Mouse (Mus musculus): ENCODE measurements around the gene Hc. TPM values are rescaled to one million over a fixed set of nuclear protein-coding genes. Genes with fewer than 3 reads are reported as not detected.
A peak's percentile ranks its signal among the peaks of the same experiment; 100 is the strongest.

Gene Hc
- total RNA-seq, 1 experiment from 2014 or later = 0.57 TPM

DNA sequence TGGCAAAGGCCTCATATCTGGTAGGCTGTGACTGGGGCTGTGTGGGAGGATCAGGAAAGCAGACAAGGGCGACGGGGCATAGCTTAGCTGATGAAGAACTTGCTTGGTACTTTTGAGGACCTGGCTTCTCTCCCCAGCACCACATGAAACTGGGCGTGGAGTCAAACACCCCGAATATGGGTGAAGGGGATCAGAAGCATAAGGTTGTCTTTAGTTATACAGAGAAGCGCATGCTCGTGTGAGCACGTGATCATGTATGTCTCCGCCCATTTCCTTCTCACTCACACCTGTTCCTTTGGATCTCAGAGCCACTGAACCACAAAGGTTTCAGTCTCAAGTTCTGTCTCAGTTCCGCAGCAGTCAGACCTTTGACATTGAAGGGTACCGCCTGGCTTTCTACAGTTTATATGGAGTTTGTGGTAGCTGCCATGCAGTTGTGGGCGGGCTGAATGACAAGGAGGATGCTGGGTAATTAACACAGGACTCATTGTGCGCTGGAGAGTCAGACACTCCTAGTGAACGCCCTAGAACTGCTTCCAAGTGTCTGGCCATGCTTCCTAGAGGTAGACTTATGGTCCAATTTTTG is 97.8 kb downstream of the Hc start:
- ATAC-seq (replicated peaks; ENCODE audit: insufficient number of reproducible peaks, low FRiP score, low TSS enrichment, poor library complexity, severe bottlenecking) = peak; percentile 51

DNA sequence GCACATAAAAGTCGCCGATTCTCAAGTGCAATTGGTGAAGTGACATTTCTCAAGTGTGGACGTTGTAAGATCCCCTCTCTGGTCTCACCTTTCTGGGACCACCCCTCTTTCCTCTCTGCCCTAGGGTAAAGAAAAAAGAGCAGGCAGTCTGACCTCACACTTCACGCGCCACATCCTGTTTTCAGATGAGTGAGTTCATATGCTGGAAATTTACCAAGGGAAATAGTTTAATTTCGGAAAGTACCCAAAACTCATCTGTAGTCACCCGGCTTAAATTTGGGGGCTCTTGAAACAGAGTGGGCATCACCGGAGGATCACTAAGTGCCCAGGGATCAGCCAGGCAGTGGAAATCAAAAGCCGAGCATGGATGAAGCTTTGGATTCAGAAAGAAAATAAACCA is 98.3 kb downstream of the Hc start:
- ATAC-seq (replicated peaks; ENCODE audit: insufficient number of reproducible peaks, low FRiP score, low TSS enrichment, poor library complexity, severe bottlenecking) = 0 out of 2 replicates have a peak, but pooled peaks have one; percentile 5

DNA sequence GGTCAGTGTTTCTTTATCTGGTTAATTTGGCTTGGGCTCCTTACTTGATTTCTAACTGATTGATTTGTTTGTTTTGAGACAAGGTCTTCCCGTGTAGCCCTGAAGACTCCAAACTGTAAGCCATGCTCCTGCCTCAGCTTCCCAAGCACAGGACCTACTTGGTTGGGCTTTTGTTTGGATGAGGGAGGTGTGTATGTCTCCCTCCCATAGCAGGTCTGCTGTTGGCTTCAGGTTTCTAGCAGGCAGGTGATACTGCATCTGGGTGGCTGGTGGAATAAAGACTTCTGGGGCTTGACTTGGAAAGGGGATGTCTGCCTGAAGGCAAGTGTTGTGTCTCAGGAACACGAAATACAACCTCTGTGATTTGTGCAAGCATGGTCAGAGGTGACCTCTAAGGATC is 99.0 kb downstream of the Hc start:
- no peak for ATAC-seq (replicated peaks; ENCODE audit: insufficient number of reproducible peaks, low FRiP score, low TSS enrichment, poor library complexity, severe bottlenecking)

DNA sequence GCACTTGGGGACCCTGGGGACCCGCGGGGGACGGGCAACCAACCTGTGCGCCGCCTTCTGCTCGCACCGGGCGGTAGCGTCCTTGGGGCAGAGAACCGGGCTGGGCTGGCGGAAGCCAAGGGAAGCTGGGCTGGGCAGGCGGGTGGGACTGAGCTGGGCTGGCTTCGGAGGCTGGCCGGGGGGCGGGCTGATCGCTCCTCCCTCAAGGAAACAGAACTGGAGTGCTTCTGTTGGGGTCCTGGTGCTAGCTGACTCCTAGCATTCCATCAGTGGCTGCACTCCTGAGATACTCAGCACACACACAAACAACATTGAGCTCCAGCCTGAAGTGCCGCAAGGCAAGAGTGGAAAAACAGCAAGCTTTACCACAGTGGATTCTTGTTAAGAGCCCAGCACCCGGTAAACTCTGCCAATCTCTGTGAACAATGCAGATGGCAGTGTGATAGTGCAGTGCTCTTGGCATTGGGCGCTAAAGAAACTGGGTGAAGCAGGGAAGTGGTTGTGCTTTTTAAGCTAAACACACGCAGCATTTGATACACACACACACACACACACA is 99.7 kb downstream of the Hc start, which contains the start of gene Traf1:
Gene Traf1 (minus strand): TSS at position 292 of the 556 bp plus-strand sequence.
- ATAC-seq (replicated peaks; ENCODE audit: insufficient number of reproducible peaks, low FRiP score, low TSS enrichment, poor library complexity, severe bottlenecking) = no peak

DNA sequence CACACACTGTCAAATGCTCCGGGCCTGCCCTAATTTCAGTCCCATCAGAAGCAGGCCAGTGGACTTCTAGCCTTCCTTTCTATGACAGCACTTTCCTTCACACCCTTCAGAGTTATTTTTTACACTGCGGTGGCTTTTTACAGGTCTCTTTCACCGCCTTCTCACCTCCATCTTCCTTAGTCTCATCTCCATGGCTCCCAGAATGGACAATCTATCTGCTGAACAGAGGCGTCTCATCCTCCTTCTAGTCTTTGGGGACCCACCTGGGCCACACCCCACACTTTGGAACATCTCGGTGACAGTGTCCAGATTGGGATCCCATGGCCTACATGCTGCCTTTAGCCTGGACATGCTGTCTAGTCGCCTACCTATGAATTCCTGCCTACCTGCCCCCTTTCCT is 100.3 kb downstream of the Hc start:
- ATAC-seq (replicated peaks; ENCODE audit: insufficient number of reproducible peaks, low FRiP score, low TSS enrichment, poor library complexity, severe bottlenecking) = no peak

DNA sequence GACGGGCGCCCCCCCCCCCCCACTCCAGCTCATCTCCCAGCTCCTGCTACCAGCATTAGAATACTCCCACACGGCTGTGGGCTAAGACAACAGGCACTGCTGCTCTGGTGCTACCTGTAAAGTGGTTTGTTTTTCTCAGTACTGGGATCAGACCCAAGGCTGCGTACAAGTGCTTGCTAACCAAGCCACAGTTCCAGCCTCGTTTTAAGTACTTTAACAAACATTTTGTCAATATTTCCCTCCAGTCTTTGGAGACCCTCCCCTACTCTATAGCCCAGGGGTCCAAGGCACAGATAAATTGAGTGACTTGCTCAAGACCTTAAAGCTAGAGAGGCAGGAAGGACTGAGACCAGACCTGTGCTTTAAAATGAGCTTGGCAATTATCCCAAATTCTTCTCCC is 100.8 kb downstream of the Hc start:
- no peak for ATAC-seq (replicated peaks; ENCODE audit: insufficient number of reproducible peaks, low FRiP score, low TSS enrichment, poor library complexity, severe bottlenecking)

DNA sequence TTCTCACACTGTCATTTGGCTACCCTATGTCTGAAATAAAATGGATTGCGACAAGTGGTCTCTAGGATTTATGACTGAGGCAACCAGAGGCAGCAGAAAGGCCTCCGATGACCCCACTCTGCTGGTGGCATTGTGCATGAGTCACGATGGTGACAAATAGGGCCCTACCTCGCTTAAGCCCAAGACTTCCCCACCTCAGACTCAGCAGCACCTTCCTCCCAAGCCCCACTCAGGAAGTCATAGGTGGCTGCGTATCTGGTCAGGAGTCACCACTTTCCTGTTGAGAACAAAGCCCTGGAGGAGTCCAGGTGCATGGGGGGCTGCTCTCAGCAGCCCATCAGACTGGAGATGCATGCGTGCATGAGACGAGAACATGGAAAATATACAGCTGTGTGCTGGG is 102.7 kb downstream of the Hc start:
- ATAC-seq (replicated peaks; ENCODE audit: insufficient number of reproducible peaks, low FRiP score, low TSS enrichment, poor library complexity, severe bottlenecking) = peak; percentile 22

DNA sequence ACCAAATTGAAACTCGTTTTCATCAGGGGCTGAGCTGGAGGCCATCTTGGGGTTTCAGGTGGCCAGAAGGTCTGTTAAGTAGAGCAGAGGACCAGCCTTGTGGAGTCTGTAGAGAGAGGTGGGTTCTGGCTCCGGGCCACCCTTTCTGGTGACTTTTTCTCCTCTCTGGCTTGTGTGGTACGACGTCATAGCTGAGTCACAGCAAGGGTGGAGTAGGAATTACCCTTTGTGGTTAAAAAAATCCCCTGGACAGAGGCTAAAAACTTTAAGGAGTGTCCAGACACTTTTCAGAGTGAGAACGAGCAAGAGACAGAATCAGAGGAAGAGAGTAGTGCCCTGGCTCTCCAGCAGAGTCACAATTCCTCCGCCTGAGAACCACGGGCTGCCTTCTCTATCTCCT is 103.2 kb downstream of the Hc start:
- ATAC-seq (replicated peaks; ENCODE audit: insufficient number of reproducible peaks, low FRiP score, low TSS enrichment, poor library complexity, severe bottlenecking) = peak; percentile 63

DNA sequence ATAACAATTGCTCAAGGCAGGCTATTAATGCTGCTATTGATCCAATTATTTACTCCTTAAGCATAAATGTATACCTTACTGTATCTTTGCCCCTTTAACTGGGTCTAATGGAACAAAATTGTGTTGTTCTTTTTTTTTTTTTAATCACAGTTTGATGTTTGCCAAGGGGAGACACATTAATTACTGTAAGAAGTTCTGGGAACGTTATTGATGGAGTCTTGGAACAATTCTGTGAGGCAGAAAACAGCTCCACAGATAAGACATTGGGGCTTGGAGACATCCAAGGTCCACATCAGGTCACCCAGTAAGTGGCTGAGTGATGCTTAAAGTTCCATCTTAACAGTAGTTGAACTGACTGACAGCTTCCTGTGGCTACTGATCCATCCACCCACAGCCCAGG is 103.8 kb downstream of the Hc start:
- no peak for ATAC-seq (replicated peaks; ENCODE audit: insufficient number of reproducible peaks, low FRiP score, low TSS enrichment, poor library complexity, severe bottlenecking)

DNA sequence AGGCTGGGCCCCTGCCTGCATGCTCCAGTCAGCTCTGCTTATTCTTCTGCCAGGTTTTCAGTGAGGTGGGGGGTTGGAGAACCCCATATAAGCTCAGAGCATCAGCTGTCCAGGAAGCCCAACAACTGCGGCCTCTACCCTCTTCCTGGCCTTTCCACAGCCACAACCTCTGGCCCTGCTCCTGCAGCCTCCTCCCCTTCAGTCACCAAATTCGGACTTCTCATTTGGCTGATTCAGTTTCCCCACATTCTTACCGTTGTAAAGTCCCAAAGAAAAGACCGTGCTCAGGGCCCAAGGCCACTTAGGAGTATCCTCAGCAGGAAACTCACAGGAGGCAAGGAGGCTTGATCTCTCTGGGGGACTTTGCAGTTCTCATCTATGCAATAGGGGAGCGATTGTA is 104.3 kb downstream of the Hc start:
- no peak for ATAC-seq (replicated peaks; ENCODE audit: insufficient number of reproducible peaks, low FRiP score, low TSS enrichment, poor library complexity, severe bottlenecking)

DNA sequence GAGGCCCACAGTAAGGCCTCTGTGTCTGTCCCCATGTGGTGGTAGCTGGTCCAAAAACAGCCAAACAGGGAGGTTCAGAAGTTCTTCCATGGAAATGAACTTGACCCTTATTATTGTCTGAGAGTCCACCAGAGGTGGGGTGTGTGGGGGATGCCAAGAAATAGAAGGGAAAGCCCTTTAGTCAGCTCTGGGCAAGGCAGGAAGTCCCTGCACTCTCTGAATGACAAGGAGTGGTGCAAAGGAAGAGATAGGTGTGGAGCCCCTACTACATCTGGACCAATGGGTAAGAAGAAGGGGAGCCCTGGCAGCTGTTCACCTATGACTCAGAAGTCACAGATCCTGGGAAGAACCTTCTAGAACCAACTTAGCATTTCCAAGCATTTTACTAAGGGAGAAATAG is 106.9 kb downstream of the Hc start:
- ATAC-seq (replicated peaks; ENCODE audit: insufficient number of reproducible peaks, low FRiP score, low TSS enrichment, poor library complexity, severe bottlenecking) = no peak

DNA sequence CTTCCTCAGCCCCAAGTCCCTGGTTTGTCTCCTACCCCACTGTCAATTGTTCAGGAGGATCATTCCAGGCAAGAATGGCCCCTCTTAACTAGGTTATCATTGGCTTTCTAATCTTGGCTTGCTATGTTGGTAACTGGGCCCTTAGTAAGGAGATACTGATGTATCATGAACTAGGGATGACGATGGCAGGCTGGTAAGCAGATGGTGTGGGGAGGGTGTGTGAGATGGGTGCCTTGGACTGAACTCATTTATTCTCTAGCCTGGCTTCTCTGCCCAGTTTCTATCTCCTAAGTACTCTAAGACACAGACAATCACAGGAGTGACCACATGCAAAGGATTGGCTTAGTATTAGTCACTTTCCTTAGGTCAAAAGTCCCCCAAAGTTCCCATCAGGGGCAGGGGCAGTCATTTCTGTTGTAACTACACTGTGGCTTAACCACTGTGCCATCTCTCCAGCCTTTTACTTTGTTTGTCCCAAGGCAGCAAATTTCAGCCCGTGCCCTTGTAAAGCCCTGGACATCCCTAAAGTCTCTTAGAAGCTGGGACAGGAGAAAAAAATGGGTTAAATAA is 107.6 kb downstream of the Hc start:
- no peak for ATAC-seq (replicated peaks; ENCODE audit: insufficient number of reproducible peaks, low FRiP score, low TSS enrichment, poor library complexity, severe bottlenecking)

DNA sequence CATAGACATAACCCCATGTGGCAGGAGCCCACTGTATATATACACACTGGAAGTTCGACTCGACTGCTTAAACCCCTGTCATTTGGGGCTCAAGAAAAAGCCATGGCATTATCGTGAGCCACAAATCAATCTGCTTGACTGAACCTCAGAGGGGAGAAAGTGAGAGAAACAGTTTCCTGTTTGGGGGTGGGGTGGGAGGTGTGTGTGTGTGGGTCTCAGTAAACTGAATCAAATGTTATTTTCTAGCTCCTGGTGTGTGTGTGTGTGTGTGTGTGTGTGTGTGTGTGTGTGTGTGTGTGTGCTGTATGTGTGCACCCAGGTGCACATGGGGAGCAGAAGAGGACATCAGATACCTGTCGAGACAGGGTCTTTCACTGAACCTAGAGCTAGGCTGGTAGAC is 108.2 kb downstream of the Hc start:
- no peak for ATAC-seq (replicated peaks; ENCODE audit: insufficient number of reproducible peaks, low FRiP score, low TSS enrichment, poor library complexity, severe bottlenecking)

DNA sequence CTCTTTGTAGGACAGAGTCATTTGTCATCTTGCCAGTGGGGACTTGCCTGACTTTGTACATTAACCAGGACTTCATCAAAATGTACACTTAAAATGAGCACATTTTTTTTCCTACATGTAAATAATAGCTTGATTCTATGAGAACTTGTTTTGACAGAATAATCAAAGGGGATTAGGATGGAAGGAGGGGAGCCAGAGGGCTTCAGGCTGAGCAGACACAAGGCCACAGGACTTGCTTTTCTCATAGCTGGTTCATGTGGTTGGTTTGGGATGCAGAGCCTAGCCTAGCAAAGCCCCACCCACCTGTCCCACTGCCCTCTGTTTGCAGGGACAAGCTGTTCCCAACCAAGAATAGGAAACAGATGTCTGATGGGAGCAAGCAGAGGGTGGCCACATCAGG is 109.8 kb downstream of the Hc start:
- no peak for ATAC-seq (replicated peaks; ENCODE audit: insufficient number of reproducible peaks, low FRiP score, low TSS enrichment, poor library complexity, severe bottlenecking)

DNA sequence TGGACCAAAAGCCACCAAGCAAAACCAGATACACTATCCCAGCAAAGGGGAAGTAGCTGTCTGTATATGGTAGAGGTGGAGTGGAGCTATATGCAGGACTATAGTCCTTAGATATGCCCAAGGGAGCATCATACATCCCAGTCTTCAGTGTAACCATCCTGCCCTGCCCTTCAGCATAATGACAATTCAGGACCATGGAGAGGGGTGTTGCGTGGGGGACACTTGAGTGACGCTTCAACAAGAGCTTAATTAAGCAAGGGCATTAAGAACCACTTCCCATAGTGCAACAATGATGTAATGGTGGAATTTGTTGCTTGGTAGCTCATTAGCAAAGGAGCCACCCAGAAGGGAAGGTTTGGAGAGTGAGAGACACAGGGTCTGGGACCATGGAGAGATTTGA is 112.6 kb downstream of the Hc start:
- ATAC-seq (replicated peaks; ENCODE audit: insufficient number of reproducible peaks, low FRiP score, low TSS enrichment, poor library complexity, severe bottlenecking) = no peak

DNA sequence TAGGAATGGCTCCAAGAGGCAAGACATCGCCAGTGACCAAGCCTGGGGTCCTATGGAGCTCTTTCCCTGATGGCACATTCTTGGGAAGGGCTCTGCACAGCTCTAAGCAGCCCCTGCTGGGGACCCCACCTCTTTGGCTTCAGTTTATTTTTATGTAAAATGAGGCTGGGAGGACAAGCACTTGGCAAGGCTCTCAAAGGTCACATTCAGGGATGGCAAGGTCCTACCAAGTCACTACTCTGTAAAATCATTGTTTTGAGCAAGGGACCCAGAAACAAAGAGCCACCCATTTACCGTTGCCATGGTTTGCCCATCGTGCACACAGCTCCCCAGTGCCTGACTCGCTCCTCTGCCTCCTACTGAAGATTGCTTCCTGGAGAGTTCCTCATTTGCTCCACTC is 115.2 kb downstream of the Hc start:
- no peak for ATAC-seq (replicated peaks; ENCODE audit: insufficient number of reproducible peaks, low FRiP score, low TSS enrichment, poor library complexity, severe bottlenecking)

DNA sequence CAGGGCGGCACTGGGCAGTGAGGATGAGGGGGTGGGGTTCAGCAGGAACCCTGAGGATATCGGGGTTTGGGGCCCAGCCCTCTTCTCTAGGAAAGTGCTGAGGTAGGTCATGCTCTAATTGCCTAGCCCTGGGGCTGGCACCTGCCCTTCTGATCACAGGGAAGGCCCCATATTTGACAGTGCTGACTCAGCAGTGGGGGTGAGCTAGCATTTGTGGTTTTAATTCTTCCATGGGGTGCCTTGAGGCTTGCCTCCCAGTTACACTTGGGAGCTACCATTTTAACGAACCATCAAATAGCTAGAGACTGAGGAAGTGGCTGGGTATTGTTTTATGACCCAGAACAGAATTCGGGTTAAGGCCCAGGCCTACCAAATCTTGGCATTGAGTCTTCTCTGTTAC is 115.7 kb downstream of the Hc start:
- no peak for ATAC-seq (replicated peaks; ENCODE audit: insufficient number of reproducible peaks, low FRiP score, low TSS enrichment, poor library complexity, severe bottlenecking)

DNA sequence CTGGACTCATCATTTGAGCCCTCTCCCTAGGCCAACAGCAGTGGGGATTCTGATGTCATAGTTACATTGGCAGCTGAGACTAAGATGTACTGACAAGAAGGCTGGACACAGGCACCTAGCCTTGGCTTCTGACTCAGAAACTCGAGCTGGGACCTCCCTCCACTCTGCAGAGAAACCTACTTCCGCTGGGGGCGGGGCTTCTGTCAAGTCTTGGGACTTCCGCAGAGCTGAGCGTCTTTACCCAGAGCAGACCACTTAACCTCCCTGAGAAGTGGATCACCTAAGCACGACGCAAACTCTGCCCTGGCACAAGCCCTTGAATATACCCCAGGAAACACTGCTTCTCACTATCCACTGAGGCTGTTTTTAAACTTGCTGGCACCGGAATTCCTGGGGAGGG is 116.5 kb downstream of the Hc start:
- peak; percentile 50; the same call in 1 of the 2 replicates for ATAC-seq (replicated peaks; ENCODE audit: insufficient number of reproducible peaks, low FRiP score, low TSS enrichment, poor library complexity, severe bottlenecking)

DNA sequence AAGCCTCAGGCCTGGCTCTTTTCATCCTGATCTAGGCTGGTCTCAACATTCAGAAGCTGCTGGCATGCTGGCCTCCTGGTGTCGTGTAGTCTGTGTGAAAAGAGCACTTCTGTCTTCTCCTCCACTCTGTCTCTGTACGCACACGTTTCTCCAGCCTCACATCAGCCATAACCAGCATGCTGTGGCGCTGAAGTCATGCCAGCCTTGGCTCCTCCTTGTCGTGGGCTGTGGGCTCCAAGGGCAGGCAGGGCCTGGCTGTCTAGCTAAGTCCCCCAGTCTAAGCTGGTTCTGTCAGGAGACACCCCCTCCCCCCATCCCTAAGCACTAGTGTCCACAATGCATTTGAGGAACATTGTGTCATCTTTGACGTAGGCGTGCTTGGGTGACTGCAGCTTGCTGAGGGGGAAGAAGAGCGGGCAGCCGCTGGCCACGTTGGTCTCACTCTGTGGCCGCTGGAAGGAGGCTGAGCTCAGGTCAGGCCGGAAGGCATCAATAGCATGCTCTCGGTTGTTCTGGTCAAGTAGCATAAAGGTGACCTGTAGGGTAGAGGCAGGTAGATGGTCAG is 117.6 kb downstream of the Hc start:
- ATAC-seq (replicated peaks; ENCODE audit: insufficient number of reproducible peaks, low FRiP score, low TSS enrichment, poor library complexity, severe bottlenecking) = no peak

DNA sequence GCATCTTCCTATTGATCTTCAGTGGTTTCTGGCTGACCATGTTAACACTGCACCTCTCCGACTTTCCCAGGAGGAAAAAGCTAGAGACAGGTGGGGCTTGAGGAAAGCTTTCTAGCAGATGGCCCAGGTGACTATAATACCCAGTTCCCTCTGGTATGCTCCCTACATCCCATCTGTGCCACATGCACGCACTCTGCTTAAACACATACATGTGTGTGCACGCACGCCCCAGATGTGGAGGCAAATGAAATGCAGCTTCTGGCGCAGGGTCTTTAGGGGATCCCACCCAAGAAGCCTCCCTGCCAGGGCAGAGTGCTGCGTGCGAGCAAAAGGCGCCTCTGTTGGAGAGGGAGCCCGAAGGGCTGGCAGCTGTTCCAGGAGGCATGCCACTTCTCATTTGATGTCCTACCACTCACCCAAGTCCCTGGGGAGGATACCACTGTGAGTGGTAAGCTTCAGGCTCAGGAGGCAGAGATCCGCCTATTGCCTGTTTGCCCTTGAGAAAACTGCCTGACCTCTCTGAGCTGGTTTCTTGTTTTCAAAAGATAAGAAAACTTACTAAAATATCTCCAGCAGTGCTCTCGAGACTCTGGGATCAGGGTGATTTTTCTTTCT is 120.1 kb downstream of the Hc start:
- ATAC-seq (replicated peaks; ENCODE audit: insufficient number of reproducible peaks, low FRiP score, low TSS enrichment, poor library complexity, severe bottlenecking) = no peak

Data from monocyte, adult 5-6 weeks (primary cell).